Mouse (Mus musculus): Measurements from ENCODE around the gene Pkd1l3. TPM values are rescaled to one million over a fixed set of nuclear protein-coding genes. Genes with fewer than 3 reads are reported as not detected.

The Pkd1l3 gene
- total and polyA plus RNA-seq, 3 experiments, result 3.5 to 23.9 (median 11.2) TPM

GRCm38 (mm10) chr8:109592164-109592563, 22.2 kb upstream of the Pkd1l3 start:
- peaks cover 11% of the 10 kb centered on the region for H3K4me1 ChIP-seq (ENCODE audit: insufficient read depth, low read depth, low read length)
- TF ChIP-seq GATA1 (IDR thresholded peaks at IDR 0.05; ENCODE audit: borderline replicate concordance, low read length) (no peak), CTCF (IDR thresholded peaks at IDR 0.05; ENCODE audit: low read depth, low read length) (no peak), POLR2AphosphoS5 (IDR thresholded peaks at IDR 0.05; ENCODE audit: insufficient replicate concordance, low read depth, low read length) (no peak), GATA2 (IDR thresholded peaks at IDR 0.05; ENCODE audit: borderline replicate concordance, low read depth, low read length) (no peak), TAL1 (conservative IDR thresholded peaks at IDR 0.05; ENCODE audit: low read depth, low read length) (no peak)
- H3K9me3 ChIP-seq (replicated peaks), result no peaks in the 10 kb centered on the region
- DNase-seq (ENCODE audit: low spot score), result no peak
- H3K4me3 ChIP-seq (ENCODE audit: low read depth, low read length), result no peak overlapping the region
- H3K36me3 ChIP-seq (replicated peaks), result peaks cover 62% of the 10 kb centered on the region
- H3K27me3 ChIP-seq (ENCODE audit: insufficient read depth, low read length), result no peaks in the 10 kb centered on the region; the same call in 1 of the 2 replicates
- no peak for ATAC-seq (ENCODE audit: extremely low read depth, insufficient number of reproducible peaks, low FRiP score, poor library complexity, severe bottlenecking)

- DNase-seq (ENCODE audit: low spot score), result no peak
Observed at GRCm38 (mm10) chr8:109593117-109593788, 21.1 kb upstream of the Pkd1l3 start.

GRCm38 (mm10) chr8:109595854-109596253, 18.5 kb upstream of the Pkd1l3 start:
- H3K36me3 ChIP-seq (replicated peaks), result peaks cover 87% of the 10 kb centered on the region
- no peak for TF ChIP-seq POLR2AphosphoS5 (IDR thresholded peaks at IDR 0.05; ENCODE audit: insufficient replicate concordance, low read depth, low read length)
- no peak for TF ChIP-seq GATA1 (IDR thresholded peaks at IDR 0.05; ENCODE audit: borderline replicate concordance, low read length)
- no peak for TF ChIP-seq GATA2 (IDR thresholded peaks at IDR 0.05; ENCODE audit: borderline replicate concordance, low read depth, low read length)
- peak; percentile 100 for TF ChIP-seq CTCF (IDR thresholded peaks at IDR 0.05; ENCODE audit: low read depth, low read length)
- no peaks in the 10 kb centered on the region for H3K9me3 ChIP-seq (replicated peaks)
- no peak overlapping the region for H3K4me3 ChIP-seq (ENCODE audit: low read depth, low read length)
- peak; percentile 34 for DNase-seq (ENCODE audit: low spot score)
- ATAC-seq (ENCODE audit: extremely low read depth, insufficient number of reproducible peaks, low FRiP score, poor library complexity, severe bottlenecking), result peak; percentile 55; the same call in 1 of the 2 replicates
- H3K4me1 ChIP-seq (ENCODE audit: insufficient read depth, low read depth, low read length), result peaks cover 11% of the 10 kb centered on the region
- no peaks in the 10 kb centered on the region for H3K27me3 ChIP-seq (ENCODE audit: insufficient read depth, low read length)

More at GRCm38 (mm10) chr8:109593117-109593788, 21.1 kb upstream of the Pkd1l3 start:
- ATAC-seq (ENCODE audit: extremely low read depth, insufficient number of reproducible peaks, low FRiP score, poor library complexity, severe bottlenecking), result peak; percentile 31; the same call in 1 of the 2 replicates
- H3K4me3 ChIP-seq (ENCODE audit: low read depth, low read length), result no peak overlapping the region
- peaks cover 11% of the 10 kb centered on the region for H3K4me1 ChIP-seq (ENCODE audit: insufficient read depth, low read depth, low read length)
- H3K9me3 ChIP-seq (replicated peaks), result no peaks in the 10 kb centered on the region
- no peak for TF ChIP-seq POLR2AphosphoS5 (IDR thresholded peaks at IDR 0.05; ENCODE audit: insufficient replicate concordance, low read depth, low read length)
- TF ChIP-seq GATA1 (IDR thresholded peaks at IDR 0.05; ENCODE audit: borderline replicate concordance, low read length), result no peak
- TF ChIP-seq CTCF (IDR thresholded peaks at IDR 0.05; ENCODE audit: low read depth, low read length), result peak; percentile 27; the same call in 1 of the 2 replicates
- TF ChIP-seq TAL1 (conservative IDR thresholded peaks at IDR 0.05; ENCODE audit: low read depth, low read length), result no peak
- peaks cover 66% of the 10 kb centered on the region for H3K36me3 ChIP-seq (replicated peaks)
- no peaks in the 10 kb centered on the region for H3K27me3 ChIP-seq (ENCODE audit: insufficient read depth, low read length)

DNA sequence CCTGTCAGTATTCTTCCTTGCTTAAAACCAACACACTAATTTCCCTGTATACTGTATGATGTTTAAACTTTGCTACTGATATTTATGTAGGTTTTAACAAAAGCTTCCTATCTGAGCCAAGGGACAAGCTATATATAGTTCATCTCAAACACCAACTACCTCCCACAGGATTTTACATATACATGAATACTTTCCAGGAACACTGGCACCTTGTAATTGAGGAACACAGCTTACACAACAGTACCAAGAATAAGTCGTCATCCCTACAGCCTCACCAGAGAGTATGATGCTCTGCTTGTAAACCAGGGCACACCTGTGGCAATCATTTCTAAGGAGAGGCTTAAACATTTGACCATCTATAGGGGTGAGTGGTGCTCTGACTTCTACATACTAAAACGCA, 7.6 kb upstream of the Pkd1l3 start:
- no peak for TF ChIP-seq GATA1 (IDR thresholded peaks at IDR 0.05; ENCODE audit: borderline replicate concordance, low read length)
- Histone ChIP-seq H3K36me3 (replicated peaks) (peaks cover 58% of the 10 kb centered on the region), H3K9me3 (replicated peaks) (no peaks in the 10 kb centered on the region), H3K4me1 (ENCODE audit: insufficient read depth, low read depth, low read length) (peaks cover 39% of the 10 kb centered on the region), H3K4me3 (ENCODE audit: low read depth, low read length) (no peak overlapping the region), H3K27me3 (ENCODE audit: insufficient read depth, low read length) (no peaks in the 10 kb centered on the region)
- ATAC-seq (ENCODE audit: extremely low read depth, insufficient number of reproducible peaks, low FRiP score, poor library complexity, severe bottlenecking) (no peak), DNase-seq (ENCODE audit: low spot score) (no peak)

- H3K9me3 ChIP-seq (replicated peaks), result no peaks in the 10 kb centered on the region
- peaks cover 39% of the 10 kb centered on the region for H3K4me1 ChIP-seq (ENCODE audit: insufficient read depth, low read depth, low read length)
- H3K27me3 ChIP-seq (ENCODE audit: insufficient read depth, low read length), result no peaks in the 10 kb centered on the region
- no peak for TF ChIP-seq GATA2 (IDR thresholded peaks at IDR 0.05; ENCODE audit: borderline replicate concordance, low read depth, low read length)
- no peak for TF ChIP-seq GATA1 (IDR thresholded peaks at IDR 0.05; ENCODE audit: borderline replicate concordance, low read length)
- no peak for TF ChIP-seq POLR2AphosphoS5 (IDR thresholded peaks at IDR 0.05; ENCODE audit: insufficient replicate concordance, low read depth, low read length)
- TF ChIP-seq TAL1 (conservative IDR thresholded peaks at IDR 0.05; ENCODE audit: low read depth, low read length), result no peak
- DNase-seq (ENCODE audit: low spot score) (no peak), ATAC-seq (ENCODE audit: extremely low read depth, insufficient number of reproducible peaks, low FRiP score, poor library complexity, severe bottlenecking) (no peak)
- H3K36me3 ChIP-seq (replicated peaks), result peaks cover 49% of the 10 kb centered on the region
- H3K4me3 ChIP-seq (ENCODE audit: low read depth, low read length), result peak overlapping the region; percentile 75
Observed at GRCm38 (mm10) chr8:109607650-109608049, 6.7 kb upstream of the Pkd1l3 start.

- H3K4me3 ChIP-seq (ENCODE audit: low read depth, low read length), result peak within 1 kb of the TSS; percentile 75
- ATAC-seq (ENCODE audit: extremely low read depth, insufficient number of reproducible peaks, low FRiP score, poor library complexity, severe bottlenecking) (peak; percentile 94), DNase-seq (ENCODE audit: low spot score) (peak; percentile 97)
- H3K36me3 ChIP-seq (replicated peaks), result peaks cover 45% of the 10 kb centered on the region
- TF ChIP-seq POLR2AphosphoS5 (IDR thresholded peaks at IDR 0.05; ENCODE audit: insufficient replicate concordance, low read depth, low read length) (no peak), TAL1 (conservative IDR thresholded peaks at IDR 0.05; ENCODE audit: low read depth, low read length) (no peak), GATA2 (IDR thresholded peaks at IDR 0.05; ENCODE audit: borderline replicate concordance, low read depth, low read length) (no peak), GATA1 (IDR thresholded peaks at IDR 0.05; ENCODE audit: borderline replicate concordance, low read length) (no peak), CTCF (IDR thresholded peaks at IDR 0.05; ENCODE audit: low read depth, low read length) (no peak)
- no peaks in the 10 kb centered on the region for H3K27me3 ChIP-seq (ENCODE audit: insufficient read depth, low read length)
- H3K4me1 ChIP-seq (ENCODE audit: insufficient read depth, low read depth, low read length), result peaks cover 46% of the 10 kb centered on the region
- H3K9me3 ChIP-seq (replicated peaks), result no peaks in the 10 kb centered on the region
Observed at GRCm38 (mm10) chr8:109608271-109609152, 5.8 kb upstream of the Pkd1l3 start, which contains the start of gene Dhodh. Dhodh (minus strand) TSS chr8:109608673.

Measured in G1E (cell line).